Mouse (Mus musculus): Measurements from ENCODE around the gene Elavl3.
A peak's percentile ranks its signal among the peaks of the same experiment; 100 is the strongest.

The Elavl3 gene

DNA sequence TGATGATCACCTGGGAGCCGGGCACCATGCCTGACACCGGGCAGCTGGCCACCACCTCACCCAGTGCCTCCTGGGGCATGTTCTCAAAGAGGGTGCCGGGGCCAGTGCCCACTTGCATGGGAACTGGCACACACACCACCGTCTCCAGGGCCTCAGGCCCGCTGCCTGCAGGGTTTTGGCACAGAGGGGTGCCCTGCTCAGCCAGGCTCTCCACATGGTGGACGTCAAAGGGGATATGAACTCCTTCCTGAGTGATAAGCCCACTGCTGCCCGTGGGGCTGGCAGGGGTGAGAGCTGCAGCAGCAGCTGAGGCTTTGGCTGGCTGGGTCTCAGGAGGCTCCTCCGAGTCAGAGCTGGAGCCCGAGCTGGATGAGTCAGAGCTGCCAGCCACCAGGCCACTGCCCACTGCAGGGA lies 6.2 kb upstream of the Elavl3 start:
- no peak for DNase-seq (ENCODE audit: low read depth, low spot score)

DNA sequence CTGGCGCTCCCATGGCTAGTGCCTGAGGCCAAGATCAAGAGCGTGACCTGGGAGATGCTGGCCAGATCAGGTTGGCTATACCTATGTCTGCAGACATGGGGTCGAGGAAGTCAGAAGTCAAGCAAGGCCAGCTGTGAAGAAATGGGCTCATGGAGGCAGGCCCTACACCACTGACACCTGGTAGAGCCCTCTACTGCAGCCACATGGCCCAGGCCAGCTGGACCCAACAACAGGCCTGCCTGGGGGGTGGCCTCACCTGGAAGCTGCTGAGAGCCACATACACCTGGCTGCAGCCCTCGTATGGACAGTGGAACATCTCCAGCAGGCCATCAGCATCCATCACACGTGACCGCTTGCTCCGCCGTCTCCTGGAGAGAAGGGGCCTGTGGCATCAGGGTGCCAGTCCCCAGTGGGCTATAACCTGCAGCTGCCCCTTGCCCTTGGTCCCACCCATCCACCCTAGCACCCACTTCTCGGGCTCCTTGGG lies 5.3 kb upstream of the Elavl3 start:
- DNase-seq (ENCODE audit: low read depth, low spot score) = no peak

DNA sequence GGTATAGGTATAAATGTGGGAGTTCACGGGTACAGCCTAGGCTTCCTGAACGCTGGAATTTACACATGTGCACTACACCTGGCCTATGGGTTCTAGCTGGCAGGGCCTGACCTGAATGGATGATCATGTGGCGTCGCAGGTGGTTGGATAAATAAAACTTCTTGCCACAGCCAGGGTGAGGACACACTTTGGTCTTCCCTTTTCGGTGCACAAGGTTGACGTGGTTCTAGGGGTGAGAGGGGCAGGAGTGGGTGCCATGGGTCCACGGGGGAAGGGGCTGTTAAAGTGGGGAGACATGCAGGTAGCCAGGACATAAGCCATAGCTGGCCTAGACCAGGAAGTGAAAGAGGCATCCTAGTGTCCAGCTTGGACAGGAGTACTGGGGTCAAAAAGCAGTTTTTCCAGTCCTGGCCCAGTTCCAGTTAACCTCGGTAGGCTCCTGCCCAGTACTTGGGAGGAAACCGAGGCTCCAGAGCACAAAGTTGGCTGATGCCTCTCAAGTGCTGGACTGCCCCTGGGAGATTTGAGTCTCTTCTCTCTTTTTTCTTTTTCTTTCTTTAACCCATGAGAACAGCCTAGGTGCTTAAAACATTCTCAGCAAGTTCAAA lies 4.6 kb upstream of the Elavl3 start:
- DNase-seq (ENCODE audit: low read depth, low spot score) = no peak

DNA sequence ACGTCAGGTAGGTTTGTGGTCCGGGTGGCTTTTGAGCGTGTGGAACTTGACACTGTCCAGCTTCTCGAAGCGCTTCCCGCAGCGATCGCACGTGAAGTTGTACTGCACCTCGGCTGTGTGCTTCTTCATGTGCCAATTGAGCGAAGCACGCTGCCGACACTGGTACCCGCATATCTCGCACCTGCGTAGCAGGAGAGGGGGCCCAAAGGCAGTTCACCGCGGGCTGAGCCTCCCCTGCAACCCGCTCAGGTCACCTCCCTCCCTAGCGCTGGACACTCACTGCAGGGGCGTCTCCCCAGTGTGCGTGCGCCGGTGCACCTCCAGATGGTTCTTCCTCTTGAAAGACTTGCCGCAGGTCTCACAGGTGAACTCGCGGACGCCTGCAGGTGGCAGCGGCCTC lies 3.9 kb upstream of the Elavl3 start:
- DNase-seq (ENCODE audit: low read depth, low spot score) = no peak

DNA sequence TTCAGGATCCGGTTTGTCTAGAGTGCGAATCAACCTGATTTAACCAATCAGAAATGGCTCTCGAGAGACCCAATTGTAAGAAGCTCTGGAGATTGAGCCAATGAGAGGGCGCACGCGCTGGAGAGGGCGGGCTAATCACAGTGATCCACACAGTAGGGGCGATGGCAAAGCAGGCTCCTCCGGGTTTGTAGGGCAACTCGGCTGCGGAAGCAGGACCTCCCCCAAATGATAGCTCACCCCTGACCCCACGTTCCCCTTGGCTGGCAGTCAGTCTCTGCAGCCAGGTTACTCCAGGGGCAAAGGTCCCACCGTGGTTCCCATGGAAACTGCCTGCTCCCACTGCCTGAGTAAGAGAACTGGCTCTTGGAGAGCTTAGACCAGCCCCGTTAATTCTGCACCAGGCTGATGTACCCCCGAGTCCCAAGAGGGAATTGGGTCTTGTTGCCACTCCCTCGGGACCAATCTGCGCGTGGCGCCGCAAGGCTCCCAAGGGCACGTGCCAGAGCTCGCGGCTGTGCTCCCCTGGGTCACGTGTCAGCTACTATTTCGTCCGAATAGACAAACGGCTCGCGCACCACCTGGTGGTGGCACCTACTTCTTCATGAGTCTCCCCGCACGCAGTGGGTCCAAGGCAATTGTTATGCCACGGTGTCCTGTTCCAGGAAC lies 2.7 kb upstream of the Elavl3 start:
- DNase-seq (ENCODE audit: low read depth, low spot score) = peak; percentile 28

DNA sequence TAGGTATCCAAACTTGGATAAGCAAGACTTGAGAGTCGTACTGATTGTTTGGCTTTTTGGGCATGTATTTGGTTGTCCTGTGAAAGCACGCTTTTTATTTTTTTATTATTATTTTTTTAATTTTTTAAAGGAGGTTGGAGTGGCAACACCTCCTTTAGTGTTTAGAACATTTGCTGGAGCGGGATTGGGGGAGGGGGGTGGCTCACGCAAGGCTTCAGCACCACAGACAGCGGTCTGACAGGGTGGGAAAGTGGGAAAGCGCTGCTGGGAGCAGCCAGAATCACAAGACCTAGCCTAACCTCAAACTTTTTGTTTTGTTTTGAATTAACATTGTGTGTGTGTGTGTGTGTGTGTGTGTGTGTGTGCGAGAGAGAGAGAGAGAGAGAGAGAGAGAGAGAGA lies 1.8 kb upstream of the Elavl3 start:
- no peak for DNase-seq (ENCODE audit: low read depth, low spot score)

DNA sequence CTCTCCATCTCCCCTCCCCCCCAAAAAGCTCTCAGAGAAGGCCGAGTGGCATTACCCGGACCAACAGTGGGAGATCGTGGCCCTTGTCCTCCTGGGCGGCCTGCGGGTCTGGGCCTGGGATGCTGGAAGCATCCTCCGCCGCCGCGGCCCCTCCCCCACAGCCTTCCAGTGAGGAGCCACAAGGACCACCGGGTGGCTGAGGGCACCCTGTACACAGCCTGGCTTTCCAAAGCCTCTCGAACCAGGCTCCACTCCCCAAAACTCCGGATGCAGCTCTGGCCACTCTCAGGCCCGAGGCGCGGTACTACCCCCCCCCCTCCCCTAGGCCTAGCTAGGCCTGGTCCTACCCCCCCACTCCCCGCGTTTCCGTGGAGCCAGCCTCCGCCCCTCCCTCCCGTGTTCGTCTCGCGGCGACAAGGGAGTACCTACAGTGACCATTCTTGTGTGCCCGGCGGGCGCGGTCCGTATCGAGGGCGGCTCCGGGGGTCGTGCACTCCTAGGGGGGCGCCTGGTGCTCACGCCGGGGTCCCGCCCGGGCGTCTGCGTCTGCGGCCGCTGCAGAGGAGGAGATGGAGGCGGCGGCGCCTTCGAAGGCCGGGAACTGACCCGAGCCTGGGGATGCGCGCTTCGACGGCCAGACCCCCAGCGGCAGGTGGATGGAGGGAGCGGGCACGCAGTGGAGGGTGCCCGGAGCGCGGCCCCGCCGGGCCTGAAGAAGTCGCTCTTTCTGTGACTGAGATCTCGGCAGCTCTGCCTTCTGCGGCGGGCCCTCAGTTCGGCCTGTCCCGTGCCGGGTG lies 464 bp downstream of the Elavl3 start:
- DNase-seq (ENCODE audit: low read depth, low spot score) = no peak

DNA sequence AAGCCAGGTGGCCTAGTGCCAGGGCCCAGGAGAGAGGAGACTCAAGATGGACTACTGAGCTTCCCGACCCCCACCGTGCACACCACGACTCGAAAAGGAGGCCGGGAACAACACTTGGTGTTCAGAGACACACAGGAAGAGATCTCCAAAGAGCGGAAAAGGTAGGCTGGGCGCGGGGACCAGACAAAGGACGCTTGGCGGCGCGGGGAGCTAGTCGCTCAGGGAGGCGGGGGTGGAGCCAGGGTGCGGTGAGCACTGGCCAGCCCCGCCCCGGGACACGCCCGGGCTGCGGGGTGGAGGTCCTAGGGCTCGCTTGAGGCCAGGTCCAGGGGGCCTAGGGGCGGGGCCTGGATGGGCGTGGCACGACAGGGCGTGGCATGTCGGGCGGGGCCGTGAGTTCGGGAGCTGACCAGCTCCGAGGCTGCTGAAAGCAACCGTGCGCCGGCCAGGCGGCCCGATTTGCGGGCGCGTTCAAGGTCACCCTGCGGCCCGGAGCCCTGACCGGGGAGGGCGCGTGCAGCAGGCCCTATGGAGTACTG lies 1.4 kb downstream of the Elavl3 start:
- peak; percentile 65 for DNase-seq (ENCODE audit: low read depth, low spot score)

DNA sequence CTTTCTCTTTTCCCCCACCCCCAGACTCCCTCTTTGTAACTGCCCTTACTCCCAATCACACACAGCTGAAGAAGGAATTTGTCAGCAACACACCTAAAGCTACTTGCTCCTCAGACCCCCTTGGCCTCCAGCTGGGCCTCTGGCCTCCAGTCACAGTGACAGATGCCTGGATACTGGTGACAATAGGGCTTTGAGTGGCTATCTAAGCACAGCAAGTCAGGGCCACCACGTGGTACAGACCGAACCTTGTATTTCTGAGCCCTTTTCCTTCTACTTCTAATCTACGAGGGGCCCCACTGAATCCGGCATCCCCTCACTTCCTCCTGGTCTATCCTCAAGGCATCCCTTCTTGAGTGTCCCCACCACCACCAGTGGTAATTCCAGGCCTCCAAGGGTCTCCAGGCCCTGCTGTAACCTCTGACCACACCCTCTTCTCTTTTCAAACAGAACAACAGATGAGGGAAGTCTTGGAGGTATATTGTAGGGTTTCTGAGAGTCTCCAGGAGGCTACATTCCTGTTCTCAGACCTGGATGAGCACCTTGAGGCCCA lies 2.0 kb downstream of the Elavl3 start:
- no peak for DNase-seq (ENCODE audit: low read depth, low spot score)

DNA sequence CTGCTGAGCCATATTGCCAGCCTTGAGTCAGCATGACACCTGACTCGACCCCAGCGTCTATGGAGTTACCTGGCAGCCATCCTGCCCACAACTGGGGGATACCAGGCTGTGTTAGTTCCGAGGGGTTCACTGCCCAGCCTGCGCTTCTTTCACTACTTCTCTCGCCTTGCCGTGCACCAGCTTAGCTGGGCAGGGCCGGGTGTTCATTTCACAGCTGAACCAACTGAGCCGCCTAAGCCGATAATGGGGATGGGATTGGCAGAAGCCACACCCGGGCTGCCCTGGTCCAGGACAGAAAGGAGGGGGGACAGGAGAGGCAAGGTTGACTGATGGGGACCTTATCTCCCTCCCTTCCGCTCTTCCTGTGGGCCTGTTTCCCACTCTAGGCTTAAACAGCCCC lies 2.5 kb downstream of the Elavl3 start:
- DNase-seq (ENCODE audit: low read depth, low spot score) = no peak

DNA sequence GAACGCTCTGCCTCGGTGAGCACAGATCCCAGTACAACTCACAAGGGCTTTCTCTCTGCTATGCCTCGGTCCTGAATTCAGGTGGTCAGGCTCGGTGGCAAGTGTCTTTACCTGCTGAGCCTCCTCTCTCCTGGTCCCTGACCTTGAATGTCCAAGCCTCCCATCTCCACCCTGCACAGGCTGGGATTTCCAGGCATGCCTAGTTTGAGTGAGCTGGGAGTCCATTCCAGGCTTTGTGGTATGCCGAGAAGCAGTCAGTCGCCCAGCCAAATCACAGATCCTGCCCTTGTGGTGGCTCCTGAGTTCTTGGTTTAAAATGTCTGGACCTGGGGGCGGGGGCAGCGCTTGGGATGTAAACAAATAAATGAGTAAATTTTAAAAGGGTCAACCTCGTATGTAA lies 4.5 kb downstream of the Elavl3 start:
- DNase-seq (ENCODE audit: low read depth, low spot score) = no peak

DNA sequence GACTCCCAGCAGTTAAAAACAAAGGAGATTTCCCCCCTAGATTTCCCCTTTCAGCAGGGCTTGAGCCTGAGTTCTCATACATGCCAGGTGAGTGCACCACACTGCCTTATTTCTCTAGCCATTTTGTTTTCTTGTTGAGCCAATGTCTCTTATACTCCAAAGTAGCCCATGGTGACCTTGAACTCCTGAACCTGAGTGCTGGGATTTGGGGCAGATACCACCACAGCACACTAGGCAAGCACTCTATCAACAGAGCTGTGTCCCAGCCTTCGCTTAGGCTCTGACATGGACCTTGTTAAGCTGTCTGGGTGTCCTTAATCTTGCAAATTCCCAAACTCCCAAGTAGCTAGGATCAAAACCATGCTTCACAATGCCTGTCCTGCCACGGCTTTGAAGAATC lies 10.0 kb downstream of the Elavl3 start:
- DNase-seq (ENCODE audit: low read depth, low spot score) = no peak

DNA sequence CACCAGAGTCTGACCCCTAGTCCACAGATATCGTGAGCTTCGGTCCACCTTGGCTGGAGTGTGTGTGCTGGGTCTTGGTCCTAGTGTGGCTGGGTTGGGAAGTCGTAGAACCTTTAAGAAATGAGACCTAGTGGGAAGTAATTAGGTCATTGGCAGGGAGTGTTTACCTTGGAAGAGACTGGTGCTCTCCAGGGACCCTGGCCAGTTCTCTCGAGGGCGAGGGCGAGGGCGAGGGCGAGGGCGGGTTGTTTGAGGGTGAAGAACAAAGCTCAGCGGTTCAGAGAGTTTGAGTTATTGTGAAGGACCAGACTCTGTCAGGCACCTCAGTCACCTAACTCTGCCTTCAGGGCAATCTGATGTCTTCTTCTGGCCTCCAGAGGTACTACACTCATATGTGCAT lies 14.0 kb downstream of the Elavl3 start:
- DNase-seq (ENCODE audit: low read depth, low spot score) = no peak

DNA sequence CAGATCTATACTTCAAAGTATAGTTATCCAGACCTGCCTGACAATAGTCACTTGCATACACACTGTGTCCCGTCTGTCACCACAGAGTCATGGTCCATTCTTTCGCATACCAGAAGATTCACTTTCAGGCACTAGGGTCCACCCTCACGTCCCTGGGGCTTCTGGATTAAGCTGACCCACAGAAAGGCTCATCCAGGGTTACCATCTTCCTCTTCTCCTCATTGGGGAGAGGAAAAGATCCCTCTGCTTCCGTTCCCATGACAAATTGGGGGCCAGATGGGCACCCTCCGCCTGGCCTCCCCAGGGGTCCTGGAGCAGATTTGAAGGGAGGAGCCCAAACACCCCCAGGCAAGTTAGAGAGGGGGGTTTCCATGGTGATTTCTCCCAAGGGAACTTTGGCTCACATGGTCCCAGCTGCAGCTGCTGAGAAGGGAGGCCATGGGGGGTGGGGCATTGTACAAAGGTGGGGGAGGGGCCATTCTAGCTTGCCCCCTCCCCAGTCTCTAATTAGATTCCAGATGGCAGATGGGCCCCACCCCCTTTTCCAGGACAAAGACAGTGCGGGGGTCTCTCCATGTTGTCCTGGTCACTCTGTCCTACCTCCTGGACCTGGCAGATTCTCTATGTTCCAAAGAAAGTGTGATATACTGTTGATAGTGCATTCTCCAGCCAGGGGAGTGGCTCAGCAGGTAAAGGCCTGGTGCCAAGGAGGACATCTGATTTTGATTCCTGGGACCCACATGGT lies 16.4 kb downstream of the Elavl3 start:
- DNase-seq (ENCODE audit: low read depth, low spot score) = no peak

DNA sequence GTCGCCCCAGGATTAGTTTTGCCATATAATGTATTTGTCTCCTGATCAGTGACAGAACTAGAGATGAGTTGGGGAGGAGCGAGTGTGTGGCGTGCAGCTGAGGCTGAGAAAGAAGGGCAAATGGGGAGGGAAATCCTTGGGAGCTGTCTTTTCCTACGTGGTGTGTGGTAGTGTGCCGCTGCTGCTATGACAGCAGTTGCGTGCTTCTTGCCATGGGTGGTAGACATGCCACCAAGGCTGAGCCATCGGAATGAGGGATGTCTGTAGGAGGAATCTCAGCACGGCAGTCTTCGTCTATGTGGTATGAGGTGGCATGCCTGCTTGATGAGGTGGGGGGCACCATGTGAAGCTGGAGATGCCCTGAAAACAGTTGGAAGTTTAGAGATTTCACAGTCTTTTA lies 21.4 kb downstream of the Elavl3 start:
- no peak for DNase-seq (ENCODE audit: low read depth, low spot score)

DNA sequence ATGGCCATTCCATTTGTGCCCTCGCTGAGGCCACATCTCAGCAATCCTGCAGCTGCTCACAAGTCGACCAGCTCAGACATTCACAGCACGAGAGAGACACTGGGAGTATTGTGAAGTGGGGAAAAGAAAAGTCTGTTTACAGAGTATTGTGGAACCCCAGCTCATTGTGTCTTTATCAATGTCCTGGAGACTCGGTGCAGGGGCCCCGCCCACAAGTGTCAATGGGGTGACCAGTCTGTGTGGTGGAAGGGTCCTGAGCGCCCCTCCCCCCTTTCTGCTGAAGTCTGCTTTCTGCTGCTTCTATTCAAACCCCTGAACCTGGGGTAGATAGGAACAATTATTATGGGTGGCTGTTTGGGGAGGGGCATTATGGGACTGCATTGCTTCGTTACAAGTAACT lies 23.4 kb downstream of the Elavl3 start:
- no peak for DNase-seq (ENCODE audit: low read depth, low spot score)

DNA sequence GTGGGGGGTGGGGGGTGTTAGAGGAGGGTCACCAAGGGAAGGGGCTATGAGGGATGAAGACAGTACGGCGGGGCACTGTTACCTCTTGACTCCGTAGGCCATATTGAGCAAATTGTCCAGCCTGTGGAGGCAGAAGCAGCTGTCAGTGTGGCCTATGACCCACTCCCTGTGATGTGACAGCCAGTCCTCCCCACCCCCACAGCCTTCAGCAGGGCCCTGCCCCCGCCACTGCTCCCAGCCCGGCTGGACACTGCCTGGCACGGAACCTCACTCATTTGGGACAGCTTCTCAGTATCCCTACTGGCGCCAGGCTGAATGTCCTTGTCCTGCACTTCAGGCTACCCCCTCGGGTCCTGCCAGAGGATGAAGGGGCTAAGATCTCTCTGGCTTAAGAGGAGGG lies 27.2 kb downstream of the Elavl3 start:
- DNase-seq (ENCODE audit: low read depth, low spot score) = no peak

DNA sequence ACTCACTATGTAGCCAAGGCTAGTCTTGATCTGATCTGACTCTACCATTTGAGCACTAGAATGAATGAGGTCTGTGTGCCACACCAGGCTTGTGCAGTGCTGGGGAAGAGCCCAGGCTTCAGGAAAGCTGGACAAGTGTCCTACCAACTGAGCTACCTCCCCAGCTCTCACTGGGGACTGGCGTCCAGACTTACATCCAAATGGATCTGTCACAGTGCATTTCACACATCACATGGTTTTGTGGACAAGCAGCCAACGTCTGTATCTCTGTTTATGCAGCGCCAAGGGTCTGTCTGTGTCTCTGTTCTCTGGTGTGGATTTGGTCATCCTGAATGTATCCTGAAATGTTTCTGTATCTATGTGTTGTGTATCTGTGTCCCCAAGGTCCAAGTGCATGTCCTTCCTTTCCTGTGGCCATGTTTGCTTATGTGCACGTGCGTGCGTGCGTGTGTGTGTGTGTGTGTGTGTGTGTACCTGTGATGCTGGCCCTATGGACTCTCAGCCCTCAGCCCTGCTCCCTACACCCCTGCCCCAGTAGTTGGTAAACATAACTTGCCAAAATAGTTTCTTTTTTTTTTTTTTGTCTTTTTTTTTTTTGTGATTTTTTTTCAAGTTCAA lies 34.5 kb downstream of the Elavl3 start:
- DNase-seq (ENCODE audit: low read depth, low spot score) = no peak

DNA sequence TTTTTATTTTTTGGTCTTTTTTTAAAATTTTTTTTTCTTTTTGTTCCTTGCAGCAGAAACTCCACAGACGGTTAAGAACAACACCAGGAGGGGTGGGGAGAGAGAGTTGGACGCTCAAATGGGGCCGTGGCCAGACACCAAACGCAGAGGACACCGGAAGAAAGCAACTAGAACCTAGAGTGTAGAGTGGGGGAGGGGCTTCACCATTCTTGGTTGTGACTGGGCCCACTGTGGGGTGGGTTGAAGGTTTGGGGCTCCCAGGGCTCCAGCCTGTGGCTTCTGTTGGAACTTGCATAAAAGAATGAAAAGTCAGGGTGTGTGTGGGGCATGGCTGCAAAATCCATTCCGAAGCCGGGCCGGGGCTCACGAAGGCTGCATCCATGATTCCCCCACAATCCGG lies 35.6 kb downstream of the Elavl3 start:
- no peak for DNase-seq (ENCODE audit: low read depth, low spot score)

DNA sequence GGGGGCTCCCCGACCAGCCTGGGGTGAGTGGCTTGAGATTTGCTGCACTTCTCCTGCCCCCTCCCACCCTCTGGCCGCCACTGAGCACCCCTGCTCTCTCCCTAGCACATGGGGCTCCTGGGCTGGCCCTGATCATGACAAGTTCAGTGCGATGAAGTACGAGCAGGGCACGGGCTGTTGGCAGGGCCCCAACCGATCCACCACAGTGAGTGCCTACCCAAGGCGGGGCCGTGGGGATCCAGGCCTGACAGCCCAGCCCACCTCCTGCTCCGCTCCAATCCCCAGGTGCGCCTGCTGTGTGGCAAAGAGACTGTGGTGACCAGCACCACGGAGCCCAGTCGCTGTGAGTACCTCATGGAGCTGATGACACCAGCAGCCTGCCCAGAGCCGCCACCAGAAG lies 39.1 kb downstream of the Elavl3 start:
- DNase-seq (ENCODE audit: low read depth, low spot score) = no peak

DNA sequence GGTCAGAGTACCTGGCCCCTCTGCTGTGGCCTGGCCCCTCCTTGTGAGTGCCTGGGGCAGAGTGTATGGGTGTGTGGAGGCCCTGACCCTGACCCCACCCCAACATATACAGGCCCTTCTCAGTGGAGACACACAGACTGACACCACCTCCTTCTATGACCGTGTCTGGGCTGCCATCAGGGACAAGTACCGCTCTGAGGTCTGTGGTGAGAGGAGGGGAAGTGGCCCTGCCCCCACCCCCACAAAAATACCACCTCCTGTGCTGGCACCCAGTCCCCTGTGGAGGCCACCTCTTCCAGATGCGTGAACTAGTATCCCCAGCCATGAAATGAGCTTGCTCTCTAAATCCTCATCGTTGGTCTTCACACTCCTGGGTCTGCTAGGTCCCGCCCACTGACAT lies 40.8 kb downstream of the Elavl3 start:
- DNase-seq (ENCODE audit: low read depth, low spot score) = no peak

Data from c-Kit-negative CD71-positive TER-119-positive erythroid progenitor cells, embryonic 14.5 days (primary cell).